Mouse (Mus musculus) lung, postnatal 4 days (tissue): ENCODE data around the gene Mtmr1.

Experiments used
- DNase-seq, 2 experiments: peaks; one replicate each; pipeline ENCODE4 v3.0.0; 2021

Gene Mtmr1

GRCm38 (mm10) chrX:71456078-71456737 is 91.6 kb downstream of the Mtmr1 start:
- DNase-seq = no peak

- DNase-seq = peak in 1 of 2 experiments; percentile 14
Observed at GRCm38 (mm10) chrX:71464138-71464826, 99.7 kb downstream of the Mtmr1 start.

GRCm38 (mm10) chrX:71465417-71465816 is 100.9 kb downstream of the Mtmr1 start:
- no peak for DNase-seq

- DNase-seq = no peak
Observed at GRCm38 (mm10) chrX:71467491-71467890, 102.9 kb downstream of the Mtmr1 start.
